Mouse (Mus musculus): ENCODE data around the gene Pomc. TPM values are rescaled to one million over a fixed set of nuclear protein-coding genes. Genes with fewer than 3 reads are reported as not detected.
A peak's percentile ranks its signal among the peaks of the same experiment; 100 is the strongest.
"Not testable (repeated sequence)": the region's sequence is repeated elsewhere in the genome, so short reads cannot be mapped to it uniquely, and the experiment has no call there.

Gene Pomc
- total and polyA plus RNA-seq, 3 experiments, result 2.5 to 3.5 (median 2.8) TPM

- dilution Hi-C loops (cut with MboI; ENCODE audit: extremely low pct_ligation_motif_present, extremely low pct_unique_long_range_greater_than_20kb, low sequenced_read_pairs) (no loop called here), in situ Hi-C loops (cut with MboI; ENCODE audit: low pct_ligation_motif_present, low pct_unique_long_range_greater_than_20kb, low sequenced_read_pairs) (loop anchor here (5.0 to 25.0 kb wide), 2 partner anchors 148 to 608 kb away; no protein-coding TSS in a partner anchor)
Observed at GRCm38 (mm10) chr12:3928841-3929240, 25.9 kb upstream of the Pomc start.

DNA sequence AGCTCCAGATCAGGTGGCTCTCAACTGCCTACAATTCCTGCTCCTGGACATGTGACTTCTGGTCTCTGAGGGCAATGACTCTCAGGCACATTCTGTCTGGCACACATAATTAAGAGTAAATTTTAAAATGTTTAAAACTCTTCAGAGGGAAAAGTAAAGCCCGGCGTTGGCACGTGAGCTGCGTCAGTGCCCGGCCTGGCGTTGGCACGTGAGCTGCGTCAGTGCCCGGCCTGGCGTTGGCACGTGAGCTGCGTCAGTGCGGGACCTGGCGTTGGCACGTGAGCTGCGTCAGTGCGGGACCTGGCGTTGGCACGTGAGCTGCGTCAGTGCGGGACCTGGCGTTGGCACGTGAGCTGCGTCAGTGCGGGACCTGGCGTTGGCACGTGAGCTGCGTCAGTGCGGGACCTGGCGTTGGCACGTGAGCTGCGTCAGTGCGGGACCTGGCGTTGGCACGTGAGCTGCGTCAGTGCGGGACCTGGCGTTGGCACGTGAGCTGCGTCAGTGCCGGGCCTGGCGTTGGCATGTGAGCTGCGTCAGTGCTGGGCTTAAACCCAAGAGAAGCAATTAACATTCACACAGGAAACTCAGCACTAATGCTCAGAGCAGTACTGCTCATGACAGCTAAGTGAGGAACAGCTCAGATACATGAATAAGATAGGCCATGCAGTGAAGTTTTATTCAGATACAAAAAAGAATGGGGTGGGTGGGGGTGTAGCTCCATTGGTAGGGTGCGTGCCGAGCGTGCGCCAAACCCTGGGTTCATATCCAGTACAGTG is 24.5 kb upstream of the Pomc start:
- dilution Hi-C loops (cut with MboI; ENCODE audit: extremely low pct_ligation_motif_present, extremely low pct_unique_long_range_greater_than_20kb, low sequenced_read_pairs); H3K79me2 ChIP-seq (replicated peaks; ENCODE audit: control insufficient read depth, extremely low read depth, insufficient read depth, poor library complexity, severe bottlenecking); H3K4me3 ChIP-seq (replicated peaks in 1 of 3; ENCODE audit: low read depth in 2 of 3, low read length in 2 of 3, poor library complexity in 1 of 3); H3K36me3 ChIP-seq (replicated peaks in 1 of 2; ENCODE audit: control insufficient read depth in 1 of 2, insufficient read depth in 1 of 2, low read length in 1 of 2); H3K4me2 ChIP-seq (ENCODE audit: insufficient read depth, low read depth, poor library complexity, severe bottlenecking); DNase-seq (ENCODE audit: extremely low read depth); H3K4me1 ChIP-seq (ENCODE audit: control insufficient read depth in 1 of 2, insufficient read depth in 2 of 2); H3K9ac ChIP-seq (ENCODE audit: insufficient read depth, low read depth); H3K9me3 ChIP-seq (replicated peaks; ENCODE audit: low read length); H3K27me3 ChIP-seq (replicated peaks); H3K27ac ChIP-seq (ENCODE audit: insufficient read depth, low read depth): not testable (repeated sequence)
- in situ Hi-C loops (cut with MboI; ENCODE audit: low pct_ligation_motif_present, low pct_unique_long_range_greater_than_20kb, low sequenced_read_pairs), result loop anchor here (25.0 kb wide), 1 partner anchor 607 kb away; no protein-coding TSS in a partner anchor

More at GRCm38 (mm10) chr12:3928841-3929240, 25.9 kb upstream of the Pomc start:
- Histone ChIP-seq H3K9ac (ENCODE audit: insufficient read depth, low read depth) (no peak overlapping the region), H3K9me3 (replicated peaks; ENCODE audit: low read length) (no peaks in the 10 kb centered on the region), H3K4me1 (ENCODE audit: control insufficient read depth in 1 of 2, insufficient read depth in 2 of 2) (no peaks in the 10 kb centered on the region), H3K27me3 (replicated peaks) (no peaks in the 10 kb centered on the region), H3K36me3 (replicated peaks in 1 of 2; ENCODE audit: control insufficient read depth in 1 of 2, insufficient read depth in 1 of 2, low read length in 1 of 2) (no peaks in the 10 kb centered on the region), H3K27ac (ENCODE audit: insufficient read depth, low read depth) (no peak overlapping the region), H3K4me2 (ENCODE audit: insufficient read depth, low read depth, poor library complexity, severe bottlenecking) (no peak overlapping the region), H3K4me3 (replicated peaks in 1 of 3; ENCODE audit: low read depth in 2 of 3, low read length in 2 of 3, poor library complexity in 1 of 3) (no peak overlapping the region), H3K79me2 (replicated peaks; ENCODE audit: control insufficient read depth, extremely low read depth, insufficient read depth, poor library complexity, severe bottlenecking) (no peaks in the 10 kb centered on the region)
- no peak for DNase-seq (ENCODE audit: extremely low read depth)
- peak in 1 of 2 experiments; percentile 54; a peak in 2 of 4 replicates for TF ChIP-seq CTCF (conservative IDR thresholded peaks at IDR 0.05 in 1 of 2, IDR thresholded peaks at IDR 0.05 in 1 of 2; ENCODE audit: low read depth in 2 of 2, low read length in 2 of 2)
- TF ChIP-seq GABPA (IDR thresholded peaks at IDR 0.05; ENCODE audit: insufficient replicate concordance, low read depth, low read length), result no peak
- peak; percentile 46 for TF ChIP-seq SMC3 (IDR thresholded peaks at IDR 0.05; ENCODE audit: low read depth, low read length)
- peak; percentile 57 for TF ChIP-seq RAD21 (IDR thresholded peaks at IDR 0.05; ENCODE audit: low read depth, low read length)
- TF ChIP-seq PAX5 (IDR thresholded peaks at IDR 0.05; ENCODE audit: low read length), result no peak
- no peak for TF ChIP-seq TCF12 (IDR thresholded peaks at IDR 0.05; ENCODE audit: low read depth, low read length)

DNA sequence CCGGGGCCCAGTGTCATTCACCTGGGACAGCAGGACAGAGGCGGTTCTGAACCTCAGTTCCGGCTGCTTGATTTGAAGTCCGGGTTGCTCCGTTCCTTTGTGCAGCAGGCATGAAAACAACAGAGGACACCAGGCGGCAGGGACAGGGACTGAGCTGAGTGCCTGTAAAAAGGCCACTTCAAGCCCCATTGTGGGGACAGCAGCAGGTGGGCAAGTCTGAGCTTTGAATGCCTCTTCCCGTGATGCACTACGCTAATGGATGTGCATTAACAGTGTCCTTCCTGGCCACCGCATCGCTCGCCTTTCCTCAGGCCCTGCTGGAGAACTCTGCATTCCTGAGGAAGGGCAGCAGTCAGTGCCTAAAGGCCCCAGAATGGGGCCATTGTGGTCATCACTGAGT is 12.7 kb upstream of the Pomc start:
- DNase-seq (ENCODE audit: extremely low read depth), result no peak
- no peak overlapping the region for H3K9ac ChIP-seq (ENCODE audit: insufficient read depth, low read depth)
- in situ Hi-C loops (cut with MboI; ENCODE audit: low pct_ligation_motif_present, low pct_unique_long_range_greater_than_20kb, low sequenced_read_pairs), result loop anchor here (25.0 kb wide), 1 partner anchor 595 kb away; no protein-coding TSS in a partner anchor
- TF ChIP-seq ELF1 (IDR thresholded peaks at IDR 0.05; ENCODE audit: low read depth, low read length), result no peak
- TF ChIP-seq MYC (IDR thresholded peaks at IDR 0.05; ENCODE audit: low read depth, low read length), result no peak
- TF ChIP-seq MEF2A (IDR thresholded peaks at IDR 0.05; ENCODE audit: borderline replicate concordance, low read depth, low read length), result no peak
- TF ChIP-seq RCOR1 (conservative IDR thresholded peaks at IDR 0.05; ENCODE audit: low read depth, low read length), result no peak
- TF ChIP-seq JUND (conservative IDR thresholded peaks at IDR 0.05; ENCODE audit: low read depth, low read length), result no peak
- no peak for TF ChIP-seq EP300 (IDR thresholded peaks at IDR 0.05; ENCODE audit: low read length)
- no peak for TF ChIP-seq ZNF384 (IDR thresholded peaks at IDR 0.05; ENCODE audit: low read depth, low read length)
- TF ChIP-seq SMC3 (IDR thresholded peaks at IDR 0.05; ENCODE audit: low read depth, low read length), result no peak
- no peak for TF ChIP-seq ZMIZ1 (IDR thresholded peaks at IDR 0.05; ENCODE audit: low read depth, low read length)
- no peak for TF ChIP-seq GABPA (IDR thresholded peaks at IDR 0.05; ENCODE audit: insufficient replicate concordance, low read depth, low read length)
- no peak for TF ChIP-seq ZC3H11A (IDR thresholded peaks at IDR 0.05; ENCODE audit: low read depth, low read length)
- H3K9me3 ChIP-seq (replicated peaks; ENCODE audit: low read length), result no peaks in the 10 kb centered on the region
- H3K4me2 ChIP-seq (ENCODE audit: insufficient read depth, low read depth, poor library complexity, severe bottlenecking), result no peak overlapping the region
- no peak overlapping the region for H3K27ac ChIP-seq (ENCODE audit: insufficient read depth, low read depth)
- no peaks in the 10 kb centered on the region for H3K36me3 ChIP-seq (replicated peaks in 1 of 2; ENCODE audit: control insufficient read depth in 1 of 2, insufficient read depth in 1 of 2, low read length in 1 of 2)
- H3K4me3 ChIP-seq (replicated peaks in 1 of 3; ENCODE audit: low read depth in 2 of 3, low read length in 2 of 3, poor library complexity in 1 of 3), result no peak overlapping the region
- H3K4me1 ChIP-seq (ENCODE audit: control insufficient read depth in 1 of 2, insufficient read depth in 2 of 2), result no peaks in the 10 kb centered on the region
- H3K79me2 ChIP-seq (replicated peaks; ENCODE audit: control insufficient read depth, extremely low read depth, insufficient read depth, poor library complexity, severe bottlenecking), result no peaks in the 10 kb centered on the region
- dilution Hi-C loops (cut with MboI; ENCODE audit: extremely low pct_ligation_motif_present, extremely low pct_unique_long_range_greater_than_20kb, low sequenced_read_pairs), result no loop called here
- H3K27me3 ChIP-seq (replicated peaks), result peaks cover 10% of the 10 kb centered on the region
